Mouse (Mus musculus) CH12.LX (cell line): ENCODE data around the gene Usp18. TPM values are rescaled to one million over a fixed set of nuclear protein-coding genes. Genes with fewer than 3 reads are reported as not detected.

ENCODE experiments used
- DNase-seq: peaks from one replicate; pipeline ENCODE4 v3.0.0-alpha.2; 2013; ENCODE audit errors: extremely low read depth
- H3K27ac ChIP-seq: 2 replicates; pipeline ENCODE4 v1.5.1; 2012; ENCODE audit warnings: low read depth, mild to moderate bottlenecking, control low read depth, moderate library complexity; ENCODE audit not compliant: insufficient read depth
- H3K27me3 ChIP-seq: replicated peaks from 2 replicates; pipeline ENCODE3; 2012; ENCODE audit warnings: inconsistent platforms
- H3K36me3 ChIP-seq, 2 experiments: replicated peaks in 1 of 2; 2 replicates each; pipeline versions ENCODE3 to v1.6.1; 2012; ENCODE audit warnings: inconsistent platforms in 1 of 2, low read length in 1 of 2, mild to moderate bottlenecking in 1 of 2, mixed read lengths in 1 of 2, moderate library complexity in 1 of 2; ENCODE audit not compliant: control insufficient read depth in 1 of 2, insufficient read depth in 1 of 2
- H3K4me1 ChIP-seq, 2 experiments: 2 replicates each; pipeline ENCODE4 v1.6.1; 2012; ENCODE audit warnings: inconsistent platforms in 1 of 2, moderate library complexity in 1 of 2; ENCODE audit not compliant: insufficient read depth in 2 of 2, control insufficient read depth in 1 of 2
- H3K4me2 ChIP-seq: 2 replicates; pipeline ENCODE4 v1.6.1; 2012; ENCODE audit warnings: low read depth, mild to moderate bottlenecking, control low read depth; ENCODE audit not compliant: poor library complexity, insufficient read depth, severe bottlenecking
- H3K4me3 ChIP-seq, 3 experiments: fragments of 150-350 bp in 1 of 3; sonication (generic) in 1 of 3; replicated peaks in 1 of 3; 2 replicates each; pipeline versions ENCODE3 to v1.5.1; 2011 to 2012; ENCODE audit warnings: low read depth in 2 of 3, low read length in 2 of 3, mild to moderate bottlenecking in 2 of 3, moderate library complexity in 2 of 3, control low read depth in 1 of 3, improper control_type of control experiment in 1 of 3, inconsistent platforms in 1 of 3, mixed read lengths in 1 of 3; ENCODE audit not compliant: poor library complexity in 1 of 3
- H3K79me2 ChIP-seq: replicated peaks from 2 replicates; pipeline ENCODE4 v1.6.1; 2012; ENCODE audit warnings: mild to moderate bottlenecking, moderate library complexity; ENCODE audit not compliant: control insufficient read depth, poor library complexity, insufficient read depth, severe bottlenecking; ENCODE audit errors: extremely low read depth
- H3K9ac ChIP-seq: 2 replicates; pipeline ENCODE4 v1.6.1; 2012; ENCODE audit warnings: low read depth, mild to moderate bottlenecking, control low read depth, moderate library complexity; ENCODE audit not compliant: insufficient read depth
- H3K9me3 ChIP-seq: replicated peaks from 2 replicates; pipeline ENCODE3; 2012; ENCODE audit warnings: low read length, inconsistent platforms, mixed read lengths
- CHD1 ChIP-seq: IDR thresholded peaks from 2 replicates; pipeline ENCODE4 v1.6.1; 2012; ENCODE audit warnings: low read depth, low read length, improper control_type of control experiment, inconsistent platforms
- CTCF ChIP-seq, 2 experiments: IDR thresholded peaks in 1 of 2; conservative IDR thresholded peaks in 1 of 2; 2 replicates each; pipeline ENCODE4 v1.5.1; 2011 to 2012; ENCODE audit warnings: low read depth in 2 of 2, low read length in 2 of 2, improper control_type of control experiment in 1 of 2, inconsistent platforms in 1 of 2, mild to moderate bottlenecking in 1 of 2, moderate library complexity in 1 of 2
- E2F4 ChIP-seq: IDR thresholded peaks from 2 replicates; pipeline ENCODE4 v1.6.1; 2011; ENCODE audit warnings: low read depth, low read length, improper control_type of control experiment; ENCODE audit not compliant: insufficient replicate concordance
- ELF1 ChIP-seq: IDR thresholded peaks from 2 replicates; pipeline ENCODE4 v1.6.1; 2014; ENCODE audit warnings: low read depth, mild to moderate bottlenecking, inconsistent platforms, low read length, improper control_type of control experiment
- GABPA ChIP-seq: IDR thresholded peaks from 2 replicates; pipeline ENCODE4 v1.6.1; 2012; ENCODE audit warnings: low read depth, low read length, improper control_type of control experiment, inconsistent platforms; ENCODE audit not compliant: insufficient replicate concordance
- HCFC1 ChIP-seq: IDR thresholded peaks from 2 replicates; pipeline ENCODE4 v1.6.1; 2012; ENCODE audit warnings: low read depth, mild to moderate bottlenecking, inconsistent platforms, low read length, improper control_type of control experiment
- JUN ChIP-seq: IDR thresholded peaks from 2 replicates; pipeline ENCODE4 v1.6.1; 2011; ENCODE audit warnings: low read depth, mild to moderate bottlenecking, low read length, improper control_type of control experiment, moderate library complexity; ENCODE audit not compliant: insufficient read depth
- JUND ChIP-seq: conservative IDR thresholded peaks from 2 replicates; pipeline ENCODE4 v1.6.1; 2011; ENCODE audit warnings: low read depth, low read length, improper control_type of control experiment
- KAT2A ChIP-seq: IDR thresholded peaks from 2 replicates; pipeline ENCODE4 v1.6.1; 2012; ENCODE audit warnings: low read length, improper control_type of control experiment, inconsistent platforms; ENCODE audit not compliant: insufficient replicate concordance
- MAX ChIP-seq: IDR thresholded peaks from 2 replicates; pipeline ENCODE4 v1.6.1; 2011; ENCODE audit warnings: low read length, improper control_type of control experiment
- MEF2A ChIP-seq: IDR thresholded peaks from 2 replicates; pipeline ENCODE4 v1.6.1; 2014; ENCODE audit warnings: low read depth, mild to moderate bottlenecking, inconsistent platforms, low read length, improper control_type of control experiment, borderline replicate concordance
- MXI1 ChIP-seq: IDR thresholded peaks from 2 replicates; pipeline ENCODE4 v1.6.1; 2011; ENCODE audit warnings: mild to moderate bottlenecking, low read depth, low read length, improper control_type of control experiment
- POLR2A ChIP-seq: IDR thresholded peaks from 2 replicates; pipeline ENCODE4 v1.6.1; 2011; ENCODE audit warnings: low read depth, mild to moderate bottlenecking, improper control_type of control experiment, low read length
- RAD21 ChIP-seq: IDR thresholded peaks from 2 replicates; pipeline ENCODE4 v1.6.1; 2011; ENCODE audit warnings: low read depth, mild to moderate bottlenecking, low read length, improper control_type of control experiment, moderate library complexity
- SIN3A ChIP-seq: IDR thresholded peaks from 2 replicates; pipeline ENCODE4 v1.6.1; 2012; ENCODE audit warnings: low read length, improper control_type of control experiment, inconsistent platforms
- USF1 ChIP-seq: IDR thresholded peaks from 2 replicates; pipeline ENCODE4 v1.6.1; 2014; ENCODE audit warnings: low read depth, mild to moderate bottlenecking, inconsistent platforms, low read length, improper control_type of control experiment
- USF2 ChIP-seq: conservative IDR thresholded peaks from 2 replicates; pipeline ENCODE4 v1.6.1; 2011; ENCODE audit warnings: low read depth, low read length, improper control_type of control experiment
- ZNF384 ChIP-seq: IDR thresholded peaks from 2 replicates; pipeline ENCODE4 v1.6.1; 2012; ENCODE audit warnings: low read depth, low read length, improper control_type of control experiment, inconsistent platforms
- dilution Hi-C: fragments of 300-500 bp; cut with MboI; formaldehyde crosslinking; loops from 2 replicates; pipeline ENCODE4 v1.14.3; 2020; ENCODE audit warnings: low sequenced_read_pairs; ENCODE audit not compliant: extremely low pct_unique_long_range_greater_than_20kb, extremely low pct_ligation_motif_present
- in situ Hi-C: fragments of 300-500 bp; cut with MboI; formaldehyde crosslinking; loops from 3 replicates; pipeline ENCODE4 v1.14.3; 2019; ENCODE audit warnings: low sequenced_read_pairs, low pct_ligation_motif_present, low pct_unique_long_range_greater_than_20kb, mixed read lengths
- polyA plus RNA-seq: library from polyadenylated mRNA; unstranded; fragments of >175 nt; gene quantifications from 2 replicates; pipeline ENCODE4 v1.2.1, GENCODE M21; 2012; ENCODE audit warnings: low read depth; ENCODE audit not compliant: insufficient read length
- total RNA-seq, 2 experiments: library from RNA; depleted of rRNA; stranded (reverse); fragments of 300-350 nt in 1 of 2; fragments of >200 nt in 1 of 2; gene quantifications; 2 replicates each; pipeline ENCODE4 v1.2.3; 2012 to 2014

Gene Usp18
- total and polyA plus RNA-seq, 3 experiments = 0.36 to 1.5 (median 1.3) TPM

GRCm38 (mm10) chr6:121202026-121202425 is 43.7 kb upstream of the Usp18 start:
- dilution Hi-C loops = no loop called here
- no peak overlapping the region for H3K4me3 ChIP-seq
- H3K79me2 ChIP-seq = no peaks in the 10 kb centered on the region
- no peak overlapping the region for H3K4me2 ChIP-seq
- in situ Hi-C loops = no loop called here
- peaks cover 0 to 6% of the 10 kb centered on the region in 2 experiments for H3K36me3 ChIP-seq
- H3K9ac ChIP-seq = no peak overlapping the region
- no peaks in the 10 kb centered on the region for H3K9me3 ChIP-seq
- DNase-seq = no peak
- H3K27me3 ChIP-seq = no peaks in the 10 kb centered on the region
- TF ChIP-seq MAX = no peak
- TF ChIP-seq ZNF384 = no peak
- no peak for TF ChIP-seq ELF1
- TF ChIP-seq JUND = no peak
- TF ChIP-seq MEF2A = no peak
- no peak for TF ChIP-seq CTCF (conservative IDR thresholded peaks at IDR 0.05 in 1 of 2, IDR thresholded peaks at IDR 0.05 in 1 of 2; ENCODE audit: low read depth in 2 of 2, low read length in 2 of 2)
- no peak for TF ChIP-seq CHD1
- TF ChIP-seq USF1 = no peak
- TF ChIP-seq HCFC1 = no peak
- TF ChIP-seq KAT2A = no peak
- no peak for TF ChIP-seq USF2
- TF ChIP-seq SIN3A = no peak
- TF ChIP-seq, all 38 proteins: peak for 0
- Histone ChIP-seq H3K27ac (no peak overlapping the region), H3K4me1 (peaks cover 2 to 7% of the 10 kb centered on the region in 2 experiments; a peak in 3 of 4 replicates)

- Histone ChIP-seq H3K27me3 (no peaks in the 10 kb centered on the region), H3K4me1 (peaks cover 6% of the 10 kb centered on the region in 2 experiments; a peak in 3 of 4 replicates), H3K36me3 (peaks cover 0 to 3% of the 10 kb centered on the region in 2 experiments), H3K9me3 (peaks cover 3% of the 10 kb centered on the region), H3K9ac (no peak overlapping the region), H3K4me2 (no peak overlapping the region), H3K4me3 (no peak overlapping the region), H3K27ac (no peak overlapping the region), H3K79me2 (no peaks in the 10 kb centered on the region)
- no peak for TF ChIP-seq MXI1
- no peak for TF ChIP-seq JUN
- TF ChIP-seq E2F4 = no peak
- no peak for TF ChIP-seq USF2
- TF ChIP-seq GABPA = no peak
- TF ChIP-seq RAD21 = no peak
- no peak for TF ChIP-seq SIN3A
- TF ChIP-seq POLR2A = no peak
- no peak for TF ChIP-seq CHD1
- dilution Hi-C loops (no loop called here), in situ Hi-C loops (no loop called here)
- no peak for DNase-seq
Observed at GRCm38 (mm10) chr6:121206481-121206880, 39.2 kb upstream of the Usp18 start.
